Mouse (Mus musculus) layer of hippocampus, adult 11-12 months (tissue): ENCODE measurements around the gene Oas1g.
"Not testable (repeated sequence)": the region's sequence is repeated elsewhere in the genome, so short reads cannot be mapped to it uniquely, and the experiment has no call there.

Experiments
- DNase-seq: peaks from one replicate; pipeline ENCODE4 v3.0.0; 2022; ENCODE audit warnings: low spot score

The Oas1g gene

DNA sequence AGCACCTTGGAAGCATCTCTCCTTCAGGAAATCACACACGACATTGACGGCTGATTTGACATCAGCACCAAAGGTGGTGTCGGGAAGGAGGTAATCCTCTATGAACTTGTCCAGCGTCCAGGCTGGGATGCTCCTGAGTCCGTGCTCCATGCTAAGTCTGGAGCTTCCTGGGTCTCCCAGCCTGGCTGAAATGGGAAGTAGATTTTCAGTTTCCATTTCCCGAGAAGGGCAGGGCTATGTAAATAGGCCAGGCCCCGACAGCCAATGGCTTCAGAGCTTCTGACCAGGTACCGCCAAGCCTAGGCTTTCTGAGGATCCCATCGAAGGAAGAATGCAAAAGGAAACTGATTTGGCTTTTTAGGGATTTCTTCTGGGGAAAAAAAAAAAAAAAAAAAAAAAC lies at the start of gene Oas1g:
Gene Oas1g, minus strand, starts transcription at position 201 of the 400 bp plus-strand sequence.
- not testable (repeated sequence) for DNase-seq

DNA sequence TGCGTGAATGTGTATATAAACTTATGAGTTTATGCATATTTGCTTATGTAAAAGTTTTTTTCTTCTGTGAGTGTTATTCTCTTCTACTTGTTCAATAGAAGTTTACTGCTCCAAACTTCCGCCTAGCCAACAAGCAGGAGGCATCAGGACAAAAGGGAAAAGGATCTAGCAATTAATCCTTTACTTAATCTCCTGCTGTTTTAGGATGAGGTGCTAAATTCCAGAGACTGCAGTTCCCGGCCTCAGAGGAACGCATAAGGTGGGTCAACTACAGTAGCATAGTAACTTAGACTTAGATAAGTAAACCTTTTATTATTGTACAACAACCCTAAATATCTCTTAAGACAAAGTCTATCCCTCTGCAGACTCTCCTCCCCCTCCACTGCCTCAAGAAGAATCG lies 46.6 kb upstream of the Oas1g start:
- no peak for DNase-seq

DNA sequence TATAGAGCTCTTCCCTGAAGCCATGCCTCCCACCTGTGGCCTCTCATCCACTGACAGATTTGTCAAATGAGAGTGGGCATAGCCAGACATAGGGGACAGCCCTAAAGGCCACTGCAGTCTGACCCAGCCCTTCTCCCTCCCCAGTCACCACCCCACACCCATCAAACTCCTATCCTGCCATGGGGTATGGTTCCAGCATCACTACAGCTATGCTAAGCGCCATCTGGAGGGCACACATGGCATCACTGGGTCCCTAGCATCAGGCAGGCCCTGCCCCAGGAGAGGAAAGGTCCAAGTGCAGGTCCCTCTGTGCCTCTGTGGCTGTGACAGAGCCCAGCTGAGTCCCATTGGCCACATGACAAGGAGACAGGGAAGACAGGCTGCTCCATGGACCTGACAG lies 39.6 kb upstream of the Oas1g start:
- no peak for DNase-seq

GRCm38 (mm10) chr5:120926311-120926710 lies 38.9 kb upstream of the Oas1g start:
- DNase-seq, result not testable (repeated sequence)

DNA sequence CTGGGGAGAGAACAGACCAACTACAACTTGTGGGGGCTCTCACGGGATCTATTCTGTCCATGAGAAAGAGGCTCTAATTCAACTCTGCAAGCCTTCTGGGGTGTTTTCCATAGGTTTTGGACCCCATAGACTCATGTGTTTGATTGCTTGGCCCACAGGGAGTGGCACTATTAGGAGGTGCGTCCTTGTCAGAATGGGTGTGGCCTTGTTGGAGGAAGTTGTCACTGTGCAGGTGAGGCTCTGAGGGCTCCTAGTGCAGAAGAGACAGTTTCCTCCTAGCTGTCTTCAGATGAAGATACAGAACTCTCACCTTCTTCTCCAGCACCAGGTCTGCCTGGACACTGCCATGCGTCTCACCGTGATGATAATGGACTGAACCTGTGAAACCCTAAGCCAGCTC lies 37.1 kb upstream of the Oas1g start:
- not testable (repeated sequence) for DNase-seq

GRCm38 (mm10) chr5:120923969-120924368 lies 36.6 kb upstream of the Oas1g start:
- DNase-seq, result no peak

GRCm38 (mm10) chr5:120920296-120920695 lies 32.9 kb upstream of the Oas1g start:
- no peak for DNase-seq

- not testable (repeated sequence) for DNase-seq
Measured at GRCm38 (mm10) chr5:120919156-120919935, 31.9 kb upstream of the Oas1g start.

DNA sequence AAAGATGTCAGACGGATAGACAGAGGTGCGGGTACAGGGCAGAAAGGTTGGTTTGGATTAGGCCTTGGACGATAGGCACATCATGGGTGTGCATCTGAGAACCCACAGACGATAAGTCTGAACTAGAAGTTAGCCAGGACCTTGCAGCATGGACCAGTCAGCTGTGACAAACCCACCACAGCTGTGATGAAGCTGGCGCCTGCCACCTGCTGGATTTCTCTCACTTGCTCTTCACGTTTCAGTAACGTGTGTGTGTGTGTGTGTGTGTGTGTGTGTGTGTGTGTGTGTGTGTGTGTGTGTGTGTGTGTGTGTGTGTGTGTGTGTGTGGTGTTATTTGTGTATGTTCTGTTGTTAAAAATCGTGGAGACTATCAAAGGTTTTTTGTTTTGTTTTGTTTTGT lies 26.8 kb upstream of the Oas1g start, which contains the start of gene Oas1d:
Gene Oas1d, plus strand, starts transcription at position 333 of the 400 bp plus-strand sequence.
- DNase-seq, result not testable (repeated sequence)

DNA sequence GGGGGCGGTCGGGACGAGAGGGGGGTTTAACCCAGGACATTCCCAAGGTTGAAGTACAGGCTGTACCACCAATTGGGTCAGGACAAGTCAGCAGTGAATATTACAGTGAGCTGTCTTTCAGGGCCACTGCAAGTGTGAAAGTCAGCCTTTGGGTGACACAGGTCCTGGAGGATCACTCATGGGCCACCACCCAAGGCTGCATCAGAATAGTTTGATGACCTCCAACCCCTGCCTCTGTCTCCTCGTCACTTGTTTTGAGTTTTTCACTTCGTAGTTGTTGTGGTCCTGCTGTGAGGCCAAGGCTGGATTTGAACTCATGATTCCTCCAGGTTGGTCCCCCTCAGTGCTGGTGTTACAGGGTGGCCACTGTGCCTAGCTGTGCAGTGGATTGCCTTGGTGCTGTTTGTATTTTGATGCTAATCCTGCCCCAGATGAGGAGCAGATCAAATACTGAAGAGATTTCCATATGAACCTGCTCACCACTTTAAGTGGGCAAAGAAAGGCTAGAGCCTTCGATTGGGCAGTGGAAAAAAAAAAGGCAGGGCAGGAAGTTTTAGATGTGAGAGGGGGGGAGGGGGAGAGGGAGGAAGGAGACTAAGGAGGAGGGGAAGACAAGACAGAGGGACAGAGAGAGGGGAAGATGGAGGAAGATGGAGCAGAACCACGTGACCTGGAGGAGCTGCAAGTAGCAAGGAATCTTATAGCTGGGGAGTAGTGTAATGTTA lies 20.9 kb upstream of the Oas1g start:
- no peak for DNase-seq

GRCm38 (mm10) chr5:120906791-120907733 lies 19.6 kb upstream of the Oas1g start, which contains the start of gene Oas1a:
TSS of gene Oas1a (minus strand) at chr5:120907521.
- DNase-seq, result not testable (repeated sequence)

DNA sequence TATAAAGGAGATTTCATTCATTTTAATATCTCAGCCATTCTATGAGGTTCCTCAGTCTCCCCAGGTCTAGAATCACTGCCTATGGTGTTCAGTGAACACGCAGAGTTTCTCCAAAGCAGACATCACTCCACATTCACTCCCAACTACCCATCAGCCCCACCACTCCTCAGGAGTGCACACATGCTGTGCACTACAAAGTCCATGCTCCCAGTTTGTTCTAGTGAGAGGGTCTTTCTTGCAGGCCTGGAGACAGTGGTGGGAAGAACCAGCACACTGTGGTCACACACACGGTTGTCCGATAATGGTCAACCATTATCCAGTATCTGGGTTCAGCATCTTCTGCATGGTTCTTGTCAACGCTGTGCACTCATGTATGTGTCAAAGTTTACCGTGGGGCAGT lies 14.6 kb upstream of the Oas1g start:
- DNase-seq, result no peak

DNA sequence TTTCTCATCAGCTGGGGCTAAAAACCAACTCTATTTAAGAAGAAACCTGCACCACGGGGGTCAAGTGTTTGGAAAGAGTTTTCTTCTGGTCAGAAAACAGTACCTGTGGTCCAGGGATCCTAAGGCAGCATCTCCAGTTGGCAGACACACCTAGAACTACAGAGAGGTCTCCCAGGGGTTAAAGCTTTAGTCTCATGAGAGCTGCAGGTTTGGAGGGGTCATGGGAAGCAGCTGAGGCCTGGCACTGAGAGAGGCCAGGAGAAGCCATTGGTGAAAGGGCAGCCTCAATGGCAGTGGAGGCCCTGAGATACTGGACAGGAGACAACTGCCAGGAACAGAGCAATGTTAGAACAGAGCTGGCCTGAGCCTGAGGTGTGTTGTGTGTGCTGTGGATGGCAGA lies 13.3 kb upstream of the Oas1g start:
- DNase-seq, result no peak

GRCm38 (mm10) chr5:120898726-120899125 lies 11.3 kb upstream of the Oas1g start:
- DNase-seq, result no peak

GRCm38 (mm10) chr5:120898307-120898706 lies 10.9 kb upstream of the Oas1g start:
- no peak for DNase-seq

- DNase-seq, result no peak
Measured at GRCm38 (mm10) chr5:120895231-120895900, 8.0 kb upstream of the Oas1g start.

- not testable (repeated sequence) for DNase-seq
Measured at GRCm38 (mm10) chr5:120894692-120895091, 7.3 kb upstream of the Oas1g start.

- DNase-seq, result not testable (repeated sequence)
Measured at GRCm38 (mm10) chr5:120893866-120894265, 6.5 kb upstream of the Oas1g start.

DNA sequence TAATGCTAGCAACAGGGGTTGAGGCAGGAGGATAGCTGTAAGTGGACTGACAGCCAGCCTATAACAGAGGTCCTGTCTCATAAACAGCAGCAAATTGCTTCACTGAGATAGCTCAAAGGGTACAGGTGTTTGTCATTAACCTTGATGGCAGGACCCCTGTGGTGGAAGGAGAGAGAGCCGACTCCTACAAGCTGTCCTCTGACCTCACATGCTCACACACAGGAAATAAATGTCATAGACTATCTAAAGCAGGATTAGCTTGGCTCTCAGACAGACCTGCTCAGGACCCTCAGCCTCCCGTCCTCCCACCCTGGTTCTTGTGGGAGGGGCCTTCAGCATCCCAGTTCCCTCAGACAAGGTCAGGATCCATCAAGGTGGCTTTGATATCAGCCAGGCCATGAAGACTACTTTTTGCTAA lies 4.8 kb upstream of the Oas1g start:
- no peak for DNase-seq

DNA sequence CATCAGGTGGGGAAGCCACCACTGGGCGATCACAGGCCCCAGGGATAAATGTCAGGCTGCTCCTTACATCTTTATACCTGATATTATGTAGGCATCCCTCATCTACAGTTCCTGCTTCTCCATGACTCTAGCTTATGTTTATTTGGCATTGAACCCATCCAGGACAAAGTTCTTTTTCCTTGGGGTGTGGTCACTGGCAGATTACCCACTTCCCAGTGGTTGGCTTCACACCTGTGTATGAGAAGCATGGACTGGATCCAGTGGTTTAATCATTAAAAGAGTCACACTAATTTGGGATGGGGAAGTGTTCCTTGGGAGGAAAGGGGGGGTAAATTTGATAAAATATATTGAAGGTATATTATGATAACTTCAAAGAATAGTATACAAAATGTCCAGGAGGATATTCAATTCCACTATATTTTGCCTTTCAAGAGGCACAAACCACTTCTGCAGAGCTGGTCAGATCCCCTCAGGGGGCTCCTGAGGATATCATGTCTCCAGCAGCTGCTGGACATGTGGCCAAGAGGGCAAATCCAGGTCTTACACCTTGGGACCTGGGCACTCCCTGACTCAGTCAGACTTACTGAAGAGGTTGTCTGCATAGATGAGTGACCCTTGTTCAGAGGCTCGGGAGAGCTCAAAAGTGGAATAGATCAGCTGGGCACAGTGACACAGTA lies 4.3 kb upstream of the Oas1g start:
- not testable (repeated sequence) for DNase-seq

DNA sequence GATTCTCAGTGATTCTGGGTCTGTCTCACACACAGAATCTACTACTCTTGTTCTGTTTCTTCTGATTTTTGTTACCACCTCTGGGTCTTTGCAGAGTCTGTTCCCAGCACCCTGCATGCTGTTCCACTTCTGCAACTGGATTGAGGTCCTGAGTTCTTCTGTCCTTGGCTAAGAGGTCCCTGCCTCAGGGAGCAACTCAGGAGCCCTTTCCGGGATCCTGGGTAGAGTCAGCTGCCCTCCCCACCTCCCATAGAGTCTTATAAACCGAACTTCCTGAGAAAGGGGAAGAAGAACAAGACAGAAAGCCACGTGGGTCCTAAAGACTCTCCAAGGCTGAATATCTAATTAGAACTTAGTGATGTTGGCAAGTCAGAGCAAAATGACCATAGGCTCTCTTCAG lies 3.6 kb upstream of the Oas1g start:
- no peak for DNase-seq
